Mouse (Mus musculus): ENCODE measurements around the gene Ribc2. TPM values are rescaled to one million over a fixed set of nuclear protein-coding genes. Genes with fewer than 3 reads are reported as not detected.

Gene Ribc2
- polyA plus RNA-seq, 1 experiment from 2014 or later = 0.83 TPM

Other genes with a start within 250 kb of the Ribc2 start
- 0.75 and 0.96 TPM in 2 replicates for gene Gm29666, start 212.0 kb upstream of the Ribc2 start, polyA plus RNA-seq (2014; fragmentation: Nextera tagmentation; extraction: Ambion mirVana)
- 21.9 and 28.7 TPM in 2 replicates for gene Nup50, start 208.7 kb upstream of the Ribc2 start, polyA plus RNA-seq (2014; fragmentation: Nextera tagmentation; extraction: Ambion mirVana)
- 20.9 and 21.8 TPM in 2 replicates for gene 5031439G07Rik, start 143.5 kb upstream of the Ribc2 start, polyA plus RNA-seq (2014; fragmentation: Nextera tagmentation; extraction: Ambion mirVana)
- 0.58 and 0.88 TPM in 2 replicates for gene Upk3a, start 114.9 kb upstream of the Ribc2 start, polyA plus RNA-seq (2014; fragmentation: Nextera tagmentation; extraction: Ambion mirVana)
- 27.3 and 30.0 TPM in 2 replicates for gene Fam118a, start 103.1 kb upstream of the Ribc2 start, polyA plus RNA-seq (2014; fragmentation: Nextera tagmentation; extraction: Ambion mirVana)
- gene Smc1b, start 114 bp upstream of the Ribc2 start, polyA plus RNA-seq (2014; fragmentation: Nextera tagmentation; extraction: Ambion mirVana) = 0.08 and 0.35 TPM in 2 replicates
- gene Fbln1, start 73.9 kb downstream of the Ribc2 start, polyA plus RNA-seq (2014; fragmentation: Nextera tagmentation; extraction: Ambion mirVana) = 17.1 and 64.7 TPM in 2 replicates
- 556 and 572 TPM in 2 replicates for gene Atxn10, start 204.2 kb downstream of the Ribc2 start, polyA plus RNA-seq (2014; fragmentation: Nextera tagmentation; extraction: Ambion mirVana)

Data from neural tube, embryonic 14.5 days (tissue).